Mouse (Mus musculus): Measurements from ENCODE around the gene Gm8978.
A peak's percentile ranks its signal among the peaks of the same experiment; 100 is the strongest.
"Not testable (repeated sequence)": the region's sequence is repeated elsewhere in the genome, so short reads cannot be mapped to it uniquely, and the experiment has no call there.

Gm8978 gene

DNA sequence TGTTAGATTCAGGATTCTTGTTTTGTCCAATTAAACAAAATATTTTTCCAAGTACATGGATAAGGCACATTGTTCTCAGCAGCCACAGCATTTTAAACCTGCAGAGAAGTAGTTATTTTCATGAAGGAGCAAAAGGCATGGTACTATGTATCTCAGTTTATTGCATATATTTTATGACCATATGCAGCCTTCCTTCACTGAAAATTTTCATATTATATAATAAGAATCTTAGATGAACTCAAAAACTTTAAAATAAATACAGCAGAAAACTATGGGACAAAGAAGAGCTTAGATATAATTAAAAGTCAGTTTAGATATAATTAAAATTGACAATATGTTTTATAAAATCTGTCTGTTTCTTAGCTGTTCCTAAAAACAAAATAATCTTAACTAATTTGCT lies at the start of gene Gm8978:
Gm8978 (minus strand) TSS at position 101 of the 400 bp plus-strand sequence.
- not testable (repeated sequence) for H3K4me3 ChIP-seq (replicated peaks; ENCODE audit: low read length); H3K27me3 ChIP-seq (ENCODE audit: insufficient read depth, low read length); H3K36me3 ChIP-seq (ENCODE audit: insufficient read depth, low read length)

DNA sequence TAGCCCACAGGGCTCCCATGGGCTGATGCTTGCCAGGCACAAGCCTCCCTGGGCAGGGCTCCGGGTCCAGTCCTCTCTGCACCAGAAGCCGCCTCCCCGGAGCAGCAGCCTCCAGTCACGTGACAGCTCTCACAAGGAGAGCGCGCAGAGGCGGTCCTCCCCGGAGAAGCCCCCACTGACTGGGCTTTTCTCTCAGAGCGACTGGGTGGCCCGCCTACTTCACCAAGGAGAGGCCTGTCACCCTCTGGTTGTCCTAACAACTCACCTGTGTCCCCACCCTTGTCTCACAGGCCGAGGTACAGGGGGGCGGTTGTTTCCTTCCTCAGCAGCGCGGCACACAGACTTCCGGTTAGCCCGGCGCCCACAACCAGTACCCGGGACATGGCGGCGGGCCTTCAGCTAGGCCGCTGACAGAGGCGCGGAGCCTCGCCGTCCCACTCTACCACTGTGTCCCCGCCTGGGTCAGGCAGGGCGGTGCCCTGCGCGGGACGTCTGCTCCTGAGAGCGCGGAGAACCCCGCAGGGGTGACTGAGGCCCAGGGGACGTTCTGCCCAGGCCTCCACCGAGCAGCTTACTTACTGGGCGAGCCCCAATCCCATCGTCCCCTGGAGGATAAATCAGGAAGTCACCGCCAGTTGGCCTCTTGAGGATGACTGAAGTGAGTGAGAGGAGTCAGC lies 35.3 kb downstream of the Gm8978 start:
- peak overlapping the region; percentile 70 for H3K4me3 ChIP-seq (replicated peaks; ENCODE audit: low read length)
- not testable (repeated sequence) for H3K9me3 ChIP-seq (ENCODE audit: low read length); H3K27me3 ChIP-seq (ENCODE audit: insufficient read depth, low read length); H3K4me1 ChIP-seq (replicated peaks; ENCODE audit: low read depth, low read length); H3K36me3 ChIP-seq (ENCODE audit: insufficient read depth, low read length)

More for the DNA sequence above, at the start of gene Gm8978:
- H3K9me3 ChIP-seq (ENCODE audit: low read length); H3K4me1 ChIP-seq (replicated peaks; ENCODE audit: low read depth, low read length): not testable (repeated sequence)

DNA sequence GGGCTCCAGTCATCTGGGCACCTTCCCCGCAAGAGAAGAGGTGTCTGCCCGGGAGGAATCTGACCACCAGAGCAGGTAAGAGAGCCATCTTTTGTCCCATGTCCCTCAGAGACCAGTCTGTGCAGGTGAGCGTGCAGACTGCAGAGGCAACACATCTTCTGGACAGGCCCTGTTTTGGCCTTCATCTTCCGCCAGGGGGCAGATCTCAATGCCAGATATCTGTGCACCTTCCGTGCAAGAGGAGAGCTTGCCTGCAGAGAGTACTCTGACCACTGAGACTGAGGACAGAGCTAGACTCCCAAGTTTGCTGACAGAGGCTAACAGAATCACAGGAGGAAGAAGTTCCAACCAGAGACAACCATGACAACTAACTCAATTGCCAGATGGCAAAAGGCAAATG lies 56.5 kb downstream of the Gm8978 start:
- not testable (repeated sequence) for H3K36me3 ChIP-seq (ENCODE audit: insufficient read depth, low read length); H3K4me3 ChIP-seq (replicated peaks; ENCODE audit: low read length); H3K9me3 ChIP-seq (ENCODE audit: low read length); H3K27me3 ChIP-seq (ENCODE audit: insufficient read depth, low read length); H3K4me1 ChIP-seq (replicated peaks; ENCODE audit: low read depth, low read length)
- peak; percentile 34; the same call in 1 of the 2 replicates for TF ChIP-seq CTCF (conservative IDR thresholded peaks at IDR 0.05; ENCODE audit: low read length)

Measured in E14TG2a.4 (cell line).